Mouse (Mus musculus) kidney, adult 9 months (tissue): ENCODE measurements around the gene Cnr2.

Source experiments
- DNase-seq: peaks from one replicate; pipeline ENCODE4 v3.0.0; 2022

Gene Cnr2

DNA sequence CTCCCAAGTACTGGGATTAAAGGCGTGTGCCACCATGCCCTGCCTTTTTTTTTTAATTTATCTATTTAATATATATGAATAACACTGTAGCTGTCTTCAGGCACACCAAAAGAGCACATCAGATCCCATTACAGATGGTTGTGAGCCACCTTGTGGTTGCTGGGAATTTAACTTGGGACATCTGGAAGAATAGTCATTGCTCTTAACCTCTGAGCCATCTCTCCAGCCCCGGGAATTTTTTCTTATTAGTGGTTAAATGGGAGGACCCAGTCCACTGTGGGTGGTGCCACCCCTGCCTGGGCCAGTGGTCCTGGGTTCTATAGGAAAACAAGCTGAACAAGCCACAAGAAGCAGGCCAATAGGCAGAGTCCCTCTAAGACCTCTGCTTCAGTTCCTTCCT, 17.5 kb upstream of the Cnr2 start:
- DNase-seq = peak; percentile 67

DNA sequence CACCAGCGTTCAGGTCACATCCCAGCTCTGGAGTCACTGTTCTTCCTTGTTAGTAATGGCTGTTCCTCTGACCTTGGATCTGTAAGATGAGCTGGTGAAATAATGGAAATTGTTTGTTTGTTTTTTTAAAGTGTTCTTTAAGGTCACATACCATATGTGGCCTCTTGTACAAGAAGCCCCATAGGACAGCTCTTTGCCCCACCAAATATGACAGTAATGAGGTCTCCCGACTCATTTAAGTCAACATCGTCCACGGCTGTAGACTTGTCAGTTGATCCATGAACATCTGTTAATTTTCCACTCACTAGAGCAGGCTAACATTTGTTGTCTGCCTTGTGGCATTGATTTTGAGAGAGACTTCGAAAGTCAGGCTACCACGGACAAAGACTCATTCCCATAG, 16.2 kb upstream of the Cnr2 start:
- DNase-seq = no peak

DNA sequence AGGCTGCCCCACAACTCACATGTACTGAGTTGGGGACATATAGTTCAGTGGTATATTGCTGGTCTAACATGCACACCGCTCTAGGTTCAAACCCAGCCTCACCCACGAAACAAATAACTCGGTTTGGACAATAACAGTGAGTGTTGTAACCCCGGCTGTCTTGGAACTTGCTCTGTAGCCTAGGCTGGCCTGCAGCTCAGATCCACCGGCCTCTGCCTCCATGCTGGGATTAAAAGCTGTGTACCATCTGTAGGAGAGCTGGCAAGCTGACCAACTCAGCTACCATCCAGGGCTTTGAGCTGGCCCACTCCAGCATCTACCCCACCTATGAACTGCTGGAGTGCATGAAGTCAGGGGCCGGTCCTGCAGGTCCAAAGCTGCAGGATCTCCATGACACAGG, 15.2 kb upstream of the Cnr2 start:
- no peak for DNase-seq

DNA sequence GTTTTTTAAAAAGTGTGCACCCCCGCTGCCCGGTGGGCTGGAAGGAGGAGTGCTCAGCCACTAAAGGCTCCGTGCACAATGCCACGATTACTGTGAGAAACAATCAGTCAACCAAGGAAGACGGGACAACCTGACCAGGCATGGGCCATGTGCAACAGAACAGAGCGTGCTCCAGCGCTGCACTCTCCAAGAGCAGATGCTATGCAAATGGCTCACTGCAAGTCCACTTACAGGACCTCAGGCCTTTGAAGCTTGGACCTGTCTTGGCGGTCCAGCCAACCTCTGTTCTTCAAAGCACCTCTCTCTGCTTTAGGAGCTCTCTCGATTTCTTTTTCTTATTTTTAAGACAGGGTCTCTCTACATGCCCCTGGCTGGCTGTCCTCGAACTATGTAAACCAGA, 14.6 kb upstream of the Cnr2 start:
- no peak for DNase-seq

DNA sequence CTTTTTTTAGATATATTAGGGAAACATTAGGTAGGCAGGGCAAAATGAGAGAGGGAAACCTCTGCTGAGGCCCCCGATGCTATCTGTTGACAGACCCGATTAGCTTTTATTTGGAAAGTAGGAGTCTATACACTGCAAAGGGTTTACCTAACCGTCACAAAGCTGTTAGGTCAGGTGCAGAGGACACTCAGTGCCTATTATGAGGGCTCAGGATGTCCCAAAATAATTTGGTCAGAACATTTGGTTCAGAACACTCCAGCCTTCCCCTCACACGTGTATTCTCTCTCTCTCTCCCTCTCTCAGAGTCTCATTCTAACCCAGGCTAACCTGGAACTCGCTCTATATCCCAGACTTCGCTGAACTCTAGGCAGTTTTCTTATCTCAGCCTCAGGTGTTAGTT, 13.2 kb upstream of the Cnr2 start:
- no peak for DNase-seq

- DNase-seq = peak; percentile 54
These were observed 11.8 kb upstream of the Cnr2 start for GRCm38 (mm10) chr4:135883401-135883851.

- no peak for DNase-seq
These were observed 11.2 kb upstream of the Cnr2 start for GRCm38 (mm10) chr4:135883881-135884516.

DNA sequence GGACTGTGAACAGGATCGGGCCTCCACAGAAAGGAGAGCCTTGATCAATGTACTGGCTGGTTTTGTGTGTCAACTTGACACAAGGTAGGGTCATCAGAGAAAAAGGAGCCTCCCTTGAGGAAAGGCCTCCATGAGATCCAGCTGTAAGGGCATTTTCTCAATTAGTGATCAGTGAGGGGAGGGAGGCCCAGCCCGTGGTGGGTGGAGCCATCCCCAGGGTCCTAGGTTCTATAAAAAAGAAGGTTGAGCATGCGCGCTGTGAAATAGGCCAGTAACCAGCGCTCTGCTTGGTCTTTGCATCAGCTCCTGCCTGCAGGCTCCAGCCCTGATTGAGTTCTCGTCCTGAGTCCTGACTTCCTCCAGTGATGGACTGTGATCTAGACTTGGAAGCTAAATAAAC, 10.7 kb upstream of the Cnr2 start:
- no peak for DNase-seq

DNA sequence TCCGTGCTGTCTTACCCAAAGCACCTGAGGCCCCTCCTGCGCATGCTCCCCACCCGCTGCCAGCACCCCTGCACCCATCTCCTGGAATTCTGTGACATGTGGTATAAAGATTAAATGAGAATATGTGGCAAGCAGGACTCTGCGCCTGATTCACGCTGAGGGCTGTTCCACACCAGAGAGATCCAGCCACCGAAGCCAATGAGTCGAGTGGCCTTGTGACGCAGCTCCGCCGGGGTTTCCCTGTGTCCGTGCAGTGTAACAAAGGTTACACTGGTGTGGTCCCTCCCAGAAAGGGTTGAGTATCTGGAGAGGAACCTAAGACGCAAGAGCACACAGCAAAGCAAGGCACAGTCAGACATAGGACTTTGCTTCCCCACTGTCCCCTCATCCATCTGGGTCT, 9.5 kb upstream of the Cnr2 start:
- no peak for DNase-seq

DNA sequence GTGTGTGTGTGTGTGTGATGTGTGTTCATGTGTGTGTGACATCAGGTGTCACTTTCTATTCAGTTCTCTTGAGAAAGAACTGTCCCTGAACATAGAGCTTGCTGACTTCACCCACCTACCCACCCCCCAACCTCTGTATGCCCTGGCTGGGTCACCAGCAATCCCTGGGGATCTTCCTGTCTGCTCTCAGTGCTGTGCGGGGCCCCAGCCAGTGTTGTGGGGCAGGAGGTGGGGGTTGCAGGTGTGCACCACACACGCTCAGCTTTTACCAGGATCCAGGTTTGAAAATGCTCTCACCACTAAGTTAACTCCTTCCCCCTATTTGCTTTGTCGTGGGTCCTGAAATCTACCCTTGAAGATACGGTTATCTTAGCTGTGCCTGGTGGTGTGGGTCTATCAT, 9.0 kb upstream of the Cnr2 start:
- DNase-seq = no peak

DNA sequence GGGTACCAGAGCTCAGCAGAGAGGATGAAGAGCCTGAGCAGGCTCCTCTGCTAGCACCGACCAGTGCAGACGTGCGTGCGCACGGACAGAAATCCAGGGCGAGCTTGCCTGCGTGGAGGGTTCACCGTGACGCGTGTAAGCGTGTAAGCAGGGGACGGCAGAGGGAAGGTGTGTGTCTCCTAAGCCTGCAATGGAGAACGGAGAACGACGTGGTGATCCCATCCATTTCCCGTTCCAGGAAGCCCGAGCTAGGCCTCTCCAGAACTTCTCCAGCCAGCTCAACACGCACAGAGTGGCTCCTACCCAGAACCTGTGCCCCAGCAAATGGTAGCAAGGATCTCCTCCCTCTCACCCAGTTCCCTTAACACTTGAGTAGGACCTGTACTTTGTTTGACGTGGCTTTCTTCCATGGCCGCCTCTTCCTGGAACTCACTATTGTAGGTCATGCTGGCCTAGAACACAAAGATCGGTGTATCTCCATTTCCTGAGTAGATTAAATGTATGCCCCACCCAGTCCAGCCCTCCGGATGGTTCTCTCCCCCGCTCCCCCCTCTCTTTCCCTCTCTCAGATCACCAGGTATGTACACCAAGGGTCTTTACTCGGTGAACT, 6.6 kb upstream of the Cnr2 start:
- DNase-seq = no peak

- no peak for DNase-seq
These were observed 5.9 kb upstream of the Cnr2 start for GRCm38 (mm10) chr4:135889146-135889883.

GRCm38 (mm10) chr4:135889884-135890283, 5.3 kb upstream of the Cnr2 start:
- peak; percentile 84 for DNase-seq

DNA sequence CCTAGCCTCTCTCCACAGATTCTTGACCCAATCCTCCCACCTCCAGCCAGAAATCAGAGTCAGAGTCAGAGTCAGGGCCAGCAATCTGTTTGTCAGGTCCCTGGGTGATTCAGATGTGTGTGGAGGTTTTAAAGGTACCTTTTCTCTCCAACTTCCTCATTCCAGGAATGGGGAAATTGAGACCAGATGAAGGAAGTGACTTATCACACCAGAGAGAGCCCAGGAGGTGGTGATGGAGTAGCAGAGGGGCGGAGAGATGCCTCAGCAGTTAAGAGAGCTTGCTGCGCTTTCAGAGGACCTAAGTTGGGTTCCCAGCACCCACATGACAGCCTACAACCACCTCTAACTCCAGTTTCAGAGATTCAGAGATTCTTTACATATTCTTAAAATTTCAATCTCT, 3.7 kb upstream of the Cnr2 start:
- DNase-seq = no peak

GRCm38 (mm10) chr4:135892884-135893283, 2.3 kb upstream of the Cnr2 start:
- no peak for DNase-seq

DNA sequence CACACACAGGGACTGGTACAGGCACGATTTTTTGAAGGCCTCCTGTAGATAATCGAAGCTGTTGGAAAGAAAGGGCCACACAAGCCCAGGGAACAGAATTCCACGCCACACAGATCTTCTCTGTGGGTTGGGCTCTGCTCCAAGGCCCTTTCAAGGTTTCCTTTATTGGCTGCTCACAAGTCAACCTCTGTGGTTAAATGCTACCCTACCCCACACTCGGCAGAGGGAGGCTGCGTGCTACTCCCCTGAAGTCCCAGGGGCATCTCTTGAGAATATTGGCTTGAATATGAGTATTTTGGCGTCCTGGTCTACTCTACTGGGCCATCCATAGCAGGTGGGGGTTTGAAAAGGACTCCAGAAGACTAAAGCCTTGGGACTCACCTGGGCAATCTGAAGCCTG, 963 bp downstream of the Cnr2 start:
- no peak for DNase-seq

DNA sequence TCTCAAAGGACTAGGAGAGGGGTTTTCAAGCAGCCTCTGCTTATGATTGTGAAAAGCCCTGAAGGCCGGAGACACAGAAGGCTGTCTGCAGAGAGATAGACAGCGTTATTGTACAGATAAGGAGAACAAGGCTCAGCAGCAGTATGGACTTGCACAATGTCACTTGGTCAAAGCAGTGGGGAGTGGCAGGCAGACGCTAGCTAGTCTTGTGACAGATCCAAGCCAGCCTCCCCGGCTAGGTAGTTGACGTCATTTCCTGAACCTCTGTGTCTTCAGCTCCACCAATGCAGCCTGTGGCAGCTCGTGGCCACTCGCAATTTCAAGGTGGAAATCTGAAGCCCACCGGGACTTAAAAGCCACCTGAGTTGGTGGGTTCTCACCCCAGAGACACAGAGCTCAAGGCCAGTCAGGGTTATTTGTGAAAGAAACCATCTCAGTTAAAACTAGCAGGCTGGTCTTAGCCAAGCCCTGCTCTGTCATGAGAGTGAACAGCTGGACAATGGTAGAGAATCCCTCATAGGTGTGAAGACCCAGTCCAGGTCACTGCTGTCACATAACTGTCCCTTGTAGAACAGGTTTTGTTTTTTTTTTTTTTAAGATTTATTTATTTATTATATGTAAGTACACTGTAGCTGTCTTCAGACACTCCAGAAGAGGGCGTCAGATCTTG, 3.3 kb downstream of the Cnr2 start:
- no peak for DNase-seq

- DNase-seq = no peak
These were observed 3.9 kb downstream of the Cnr2 start for GRCm38 (mm10) chr4:135899050-135899448.

DNA sequence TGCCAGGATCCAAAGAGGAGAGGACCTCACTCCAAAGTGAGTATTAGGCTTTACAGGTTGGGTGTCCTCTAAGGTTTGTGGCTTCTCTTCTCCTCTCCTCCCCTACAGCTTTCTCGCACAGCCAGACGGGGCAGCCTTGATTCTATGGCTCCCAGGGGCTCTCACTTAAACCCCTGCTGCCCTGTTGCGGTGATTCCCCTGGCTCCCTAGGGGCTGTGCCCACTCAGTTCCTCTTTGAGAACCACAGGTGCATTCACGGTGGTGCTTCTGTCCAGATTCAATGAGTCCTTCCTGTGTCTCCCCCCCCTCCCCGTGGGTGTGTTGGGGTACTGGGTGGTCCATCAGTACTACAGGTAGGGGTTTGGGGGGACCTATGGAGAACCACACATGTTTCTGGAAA, 4.8 kb downstream of the Cnr2 start:
- DNase-seq = no peak

- DNase-seq = no peak
These were observed 7.5 kb downstream of the Cnr2 start for GRCm38 (mm10) chr4:135902606-135903242.

DNA sequence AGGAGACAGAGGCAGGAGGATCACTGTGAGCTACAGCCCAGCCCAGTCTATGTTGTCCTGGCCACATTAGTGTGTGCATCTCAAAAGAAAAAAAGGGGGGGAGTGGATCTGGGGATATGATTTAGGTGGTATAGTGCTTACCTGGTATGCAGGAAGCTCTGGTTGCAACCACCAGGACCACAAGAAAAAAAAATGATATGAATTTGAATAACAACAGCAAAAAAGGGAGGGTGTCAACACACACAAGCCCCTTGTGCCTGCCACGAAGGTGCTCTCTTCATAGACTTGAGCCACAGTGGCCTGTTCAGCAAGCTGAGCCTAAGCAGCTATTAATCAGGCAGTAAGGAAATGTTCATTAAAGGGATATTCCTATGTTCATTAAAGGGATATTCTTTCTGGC, 9.6 kb downstream of the Cnr2 start:
- DNase-seq = no peak

GRCm38 (mm10) chr4:135906633-135907032, 11.4 kb downstream of the Cnr2 start:
- DNase-seq = no peak

DNA sequence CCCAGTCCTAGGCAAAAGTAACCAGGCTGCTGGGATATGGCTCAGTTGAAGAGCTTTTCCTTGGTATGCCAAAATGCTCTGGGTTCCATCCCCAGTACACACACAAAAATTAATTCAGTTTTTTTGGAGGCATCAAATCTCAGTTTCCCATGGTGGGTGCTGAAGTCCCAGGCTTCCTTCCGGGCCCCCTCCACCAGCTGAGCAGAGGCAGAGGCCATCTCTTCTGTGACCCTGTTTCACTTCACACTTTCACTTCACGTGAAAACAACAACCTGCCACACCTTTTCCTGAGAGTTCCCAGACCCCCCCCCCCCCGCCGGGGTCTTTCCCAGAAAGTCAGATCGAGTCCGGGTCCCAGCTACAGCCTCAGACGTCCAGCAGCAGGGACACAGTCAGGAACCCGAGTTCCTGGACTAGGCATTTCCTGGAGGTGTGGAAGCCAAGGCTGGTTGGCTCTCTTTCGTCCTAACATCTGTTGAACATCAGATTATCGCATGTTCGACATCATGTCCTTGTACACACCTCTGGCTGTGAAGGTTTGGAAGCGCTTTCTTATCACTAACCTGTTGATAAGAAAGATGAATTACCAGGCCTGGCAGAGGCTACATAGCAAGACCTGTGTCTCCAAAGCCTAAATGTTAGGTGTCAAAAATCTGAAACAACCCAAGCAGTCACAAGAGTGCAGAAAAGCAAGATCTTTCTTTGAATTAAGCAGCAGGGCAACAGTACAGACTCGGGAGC, 14.3 kb downstream of the Cnr2 start:
- DNase-seq = no peak
